Mouse (Mus musculus) erythroblast, adult 5-6 weeks (primary cell): ENCODE results near the gene Foxn1. TPM values are rescaled to one million over a fixed set of nuclear protein-coding genes. Genes with fewer than 3 reads are reported as not detected.

Experiments used
- ATAC-seq: replicated peaks from 2 replicates; pipeline ENCODE4 v1.8.0; 2016; ENCODE audit warnings: moderate number of reproducible peaks, mild to moderate bottlenecking, moderate TSS enrichment, inconsistent platforms; ENCODE audit not compliant: poor library complexity, low FRiP score, severe bottlenecking
- total RNA-seq, 2 experiments: library from RNA; stranded (forward) in 1 of 2; stranded (reverse) in 1 of 2; fragments of 150-400 nt in 1 of 2; fragments of 200-764, 138-1000 nt in 1 of 2; gene quantifications; 2 replicates each; pipeline versions ENCODE4 v1.2.3 to v1.2.4; 2015 to 2017; ENCODE audit warnings: low replicate concordance in 2 of 2

Foxn1 gene
- total RNA-seq, 2 experiments from 2014 or later, result not detected

DNA sequence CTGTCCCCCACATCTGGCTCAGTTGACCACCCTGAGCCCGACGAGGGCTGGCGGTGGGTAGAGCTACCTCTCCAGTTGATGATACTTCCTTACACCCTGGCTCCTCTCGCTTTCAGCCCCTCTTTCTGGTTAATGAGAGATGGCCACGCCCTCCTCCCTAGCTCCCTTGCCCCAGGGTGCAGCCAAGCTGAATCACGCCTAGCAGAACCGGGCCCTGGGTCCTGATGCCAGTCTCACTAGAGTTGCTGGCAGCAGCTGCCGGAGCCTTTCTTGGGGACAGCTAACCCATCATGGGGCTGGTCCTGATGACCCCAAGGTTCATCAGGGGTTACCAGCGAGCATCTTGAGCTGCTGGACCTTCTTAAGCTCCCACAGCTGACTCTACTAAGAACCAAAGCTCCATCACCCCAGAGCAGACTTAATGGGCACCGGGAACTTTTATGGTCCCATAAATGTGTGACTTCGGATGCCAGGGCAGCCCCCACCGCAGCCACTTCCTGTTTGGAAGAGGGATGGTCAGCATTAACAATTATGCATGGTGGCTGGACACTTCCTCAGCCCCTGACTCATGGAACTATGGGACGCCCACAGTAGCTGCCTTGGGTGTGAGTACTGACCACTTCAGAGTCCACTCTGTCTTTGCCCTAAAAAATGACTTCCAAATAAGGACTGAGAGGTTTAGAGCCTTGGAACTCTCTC, 22.9 kb downstream of the Foxn1 start:
- ATAC-seq, result no peak

DNA sequence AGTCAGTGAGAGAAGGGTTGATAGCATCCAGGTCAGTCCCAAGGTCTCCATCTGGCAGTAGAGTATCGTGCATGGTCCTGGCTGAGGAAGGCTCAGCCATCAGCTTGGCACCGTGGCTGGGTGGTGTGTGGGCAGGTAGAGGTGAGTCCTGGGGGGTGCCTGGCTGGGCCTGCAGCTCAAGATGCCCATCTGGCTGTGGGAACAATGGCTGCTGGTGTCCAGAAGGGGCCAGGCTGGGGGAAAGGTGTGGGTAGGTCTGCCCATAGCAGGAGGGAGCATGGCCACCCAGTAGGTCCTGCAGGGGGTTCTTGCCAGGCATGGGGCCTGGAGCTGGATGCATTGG, 25.6 kb downstream of the Foxn1 start:
- ATAC-seq, result peak; percentile 14; the same call in 1 of the 2 replicates

DNA sequence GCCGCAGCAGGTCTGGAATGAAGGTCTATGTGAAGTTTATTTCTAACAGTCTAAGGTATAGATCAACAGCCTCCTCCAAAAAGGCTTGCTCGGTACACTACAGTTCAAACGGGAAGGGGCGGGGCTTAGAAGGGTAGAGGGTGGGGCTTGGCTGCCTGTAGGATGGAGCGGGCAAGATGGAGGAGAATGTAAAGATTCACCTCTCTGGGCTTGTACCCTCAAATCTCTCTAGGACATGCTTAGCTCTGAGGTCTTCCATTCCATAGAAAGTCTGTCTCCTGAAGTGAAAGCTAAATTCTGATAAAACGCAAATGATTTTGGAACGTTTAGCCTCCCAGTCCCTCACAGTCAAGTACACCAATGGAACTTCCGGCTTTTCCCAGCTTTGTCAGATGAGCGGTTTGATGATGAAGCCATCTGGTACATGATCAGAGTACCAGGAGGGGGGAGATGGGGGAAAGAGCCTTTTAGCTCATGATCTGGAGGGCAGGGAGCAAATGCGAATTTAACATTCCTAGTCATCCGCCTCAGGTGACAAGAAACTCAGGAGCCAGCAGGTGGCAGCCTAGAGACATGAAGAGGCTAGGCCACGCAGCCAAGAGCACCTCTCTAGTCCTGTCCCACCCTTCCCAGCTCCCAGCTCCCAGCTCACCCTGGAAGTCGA, 26.1 kb downstream of the Foxn1 start:
- peak; percentile 85 for ATAC-seq

DNA sequence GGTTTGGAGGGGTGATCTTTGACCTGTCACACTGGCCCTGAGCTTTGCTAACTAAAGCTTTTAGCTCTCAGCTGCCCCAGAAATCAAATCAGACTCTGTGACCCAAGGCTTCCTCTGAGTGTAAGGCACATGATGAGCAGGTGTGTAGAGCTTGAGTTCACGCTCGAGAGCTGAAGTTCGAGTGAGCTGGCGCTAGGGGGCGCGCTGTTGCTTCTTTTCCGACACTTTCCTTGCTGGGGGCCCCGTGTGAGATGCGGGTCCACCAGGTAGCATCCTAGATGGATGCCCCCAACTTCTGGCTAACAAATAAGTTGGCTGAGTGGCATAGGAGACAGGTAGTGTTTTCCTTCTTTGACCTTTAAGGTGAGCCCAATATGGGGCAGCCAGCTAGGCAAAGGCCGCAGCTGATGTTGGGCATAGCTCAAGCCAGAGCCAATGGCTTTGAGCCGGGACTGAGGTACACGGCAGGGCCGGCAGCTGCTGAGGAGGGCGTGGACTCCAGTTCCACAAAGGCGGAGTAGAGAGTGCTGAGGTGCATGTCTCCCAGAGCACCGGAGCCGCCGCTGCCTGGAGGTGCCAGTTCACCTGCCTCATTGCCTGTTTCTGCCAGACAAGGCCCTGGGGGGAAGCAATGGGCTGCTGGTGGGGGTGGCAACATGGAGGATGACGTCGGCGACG, 27.9 kb downstream of the Foxn1 start:
- peak; percentile 31; the same call in 1 of the 2 replicates for ATAC-seq

DNA sequence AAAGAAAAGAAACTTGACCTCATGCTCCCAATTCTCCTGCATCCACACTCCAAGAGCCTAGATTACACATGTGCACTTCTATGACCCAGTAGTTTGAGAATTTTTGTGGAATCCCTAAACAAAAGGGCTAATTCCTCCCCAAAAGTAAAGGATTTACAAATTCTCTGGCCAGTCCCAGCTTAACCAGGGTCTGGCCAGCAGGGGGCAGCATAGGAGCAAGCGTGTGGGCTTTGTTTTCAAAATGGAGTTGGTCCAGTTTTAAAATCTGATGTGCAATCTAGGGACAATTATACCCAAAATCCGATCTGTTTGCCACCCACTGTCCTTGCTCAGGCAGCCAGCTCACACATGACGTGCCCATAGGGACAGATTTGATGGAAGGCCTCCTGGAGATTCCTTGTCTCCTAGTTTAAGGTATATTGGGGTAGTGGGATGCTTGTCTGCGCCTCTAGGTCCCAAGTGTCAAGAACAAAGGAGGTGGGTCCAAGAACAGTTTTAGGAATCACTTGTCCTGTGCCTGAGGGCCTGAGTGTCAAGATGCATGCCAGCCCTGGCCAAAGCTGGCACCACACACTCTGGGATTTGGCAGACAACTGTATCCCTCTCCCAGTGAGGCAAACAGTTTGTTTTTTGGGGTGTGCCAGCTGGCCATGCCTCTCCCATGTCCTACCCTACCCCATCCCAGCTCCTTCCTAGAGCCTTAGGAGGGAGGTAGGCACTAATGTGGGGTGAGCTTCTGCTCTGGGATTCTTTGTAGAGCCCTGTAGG, 30.7 kb downstream of the Foxn1 start:
- 0 out of 2 replicates have a peak, but pooled peaks have one; percentile 26 for ATAC-seq

DNA sequence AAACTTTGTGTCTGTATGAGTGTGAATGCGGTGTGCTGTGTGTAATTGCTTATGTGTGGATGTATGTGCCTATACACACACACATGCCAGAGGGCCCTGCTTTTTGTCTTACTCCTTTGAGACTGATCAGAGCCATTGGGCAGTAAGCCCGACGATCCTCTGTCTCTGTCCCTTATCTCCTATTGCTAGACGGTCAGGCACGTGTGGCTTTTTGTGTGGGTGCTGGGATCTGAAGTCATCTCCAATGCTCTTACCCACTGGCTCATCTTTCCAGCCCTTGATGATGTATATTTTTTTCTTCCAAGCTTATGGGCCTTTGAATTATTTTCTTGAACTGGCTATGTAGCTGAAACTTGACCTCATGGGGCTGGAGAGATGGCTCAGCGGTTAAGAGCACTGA, 31.5 kb downstream of the Foxn1 start:
- ATAC-seq, result no peak

DNA sequence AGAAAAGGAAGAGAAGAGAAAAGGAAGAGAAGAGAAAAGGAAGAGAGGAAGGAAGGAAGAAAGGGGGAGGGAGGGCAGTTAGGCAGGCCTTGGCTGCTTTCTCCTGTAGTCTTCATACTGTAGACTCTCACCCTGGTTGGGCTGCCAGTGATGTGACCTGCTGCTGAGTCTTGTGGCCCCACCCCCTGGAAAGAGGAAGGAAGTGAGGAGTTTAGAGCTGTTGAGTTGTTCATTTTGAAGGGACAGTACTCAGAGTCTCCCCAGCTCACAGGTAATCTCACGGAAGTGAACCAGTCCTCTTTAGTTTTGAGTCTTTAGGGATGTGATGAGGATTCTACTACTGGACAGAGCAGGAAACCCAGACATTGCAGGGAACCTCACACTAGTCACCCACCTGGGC, 33.3 kb downstream of the Foxn1 start:
- no peak for ATAC-seq

DNA sequence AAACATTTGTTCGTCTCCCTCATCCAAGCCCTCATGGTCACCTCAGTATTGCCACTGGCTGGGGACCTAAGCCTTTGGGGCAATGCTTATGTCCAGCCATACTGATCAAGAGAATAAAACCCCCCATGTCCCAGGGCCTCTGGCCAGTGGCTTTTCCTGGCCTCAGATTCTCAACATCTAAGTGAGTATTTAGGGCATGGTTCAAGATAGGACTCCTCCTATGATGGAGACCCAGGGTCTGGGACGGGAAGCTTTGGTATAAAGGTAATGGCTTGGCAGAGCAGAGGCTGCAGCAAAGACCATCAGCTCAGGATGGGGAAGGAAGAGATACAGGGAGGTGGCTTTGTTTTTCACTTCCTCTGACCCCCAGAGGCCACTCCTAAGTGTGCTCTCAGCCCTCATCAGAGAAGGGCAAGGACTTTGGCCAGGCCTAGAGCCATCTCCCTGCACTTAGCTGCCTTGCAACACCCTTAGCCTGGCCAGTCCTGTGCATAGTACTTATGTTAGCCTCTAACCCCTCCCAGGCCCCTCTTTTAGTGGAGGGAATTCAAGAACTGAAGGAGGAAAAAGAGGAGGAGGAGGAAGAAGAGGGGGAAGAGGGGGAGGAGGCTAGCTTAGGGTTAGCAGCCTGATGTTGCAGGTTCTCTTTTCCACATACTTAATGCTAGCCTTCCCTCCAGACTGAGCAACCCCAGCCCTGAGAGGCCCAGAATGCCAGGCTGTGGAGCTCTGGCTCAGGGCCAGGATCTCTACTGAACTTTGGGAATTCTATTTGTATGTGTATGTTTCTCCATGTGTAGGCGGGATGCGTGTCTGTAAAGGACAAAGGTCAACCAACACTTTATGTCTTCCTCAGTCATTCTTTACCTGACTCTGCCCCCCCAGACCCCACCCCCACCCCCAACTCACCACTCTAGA, 36.7 kb downstream of the Foxn1 start:
- ATAC-seq, result no peak

DNA sequence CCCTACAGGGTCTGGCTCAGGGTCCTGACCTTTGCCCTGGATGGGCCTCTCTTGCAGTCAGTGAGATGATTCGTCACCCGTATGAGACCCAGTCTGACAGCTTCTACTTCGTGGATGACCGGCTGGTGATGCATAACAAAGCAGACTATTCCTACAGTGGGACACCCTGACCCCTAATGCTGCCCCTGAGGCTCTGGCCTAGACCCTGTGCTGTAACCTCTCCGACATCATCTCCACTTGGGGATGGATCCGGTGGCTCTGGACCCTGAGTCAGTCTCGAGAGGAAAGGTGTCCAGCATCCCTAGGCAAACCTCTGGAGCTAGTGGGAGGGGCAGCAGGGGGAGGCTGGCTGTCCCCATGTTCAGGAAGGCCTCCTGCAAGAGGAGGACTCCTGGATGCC, 37.9 kb downstream of the Foxn1 start:
- no peak for ATAC-seq

DNA sequence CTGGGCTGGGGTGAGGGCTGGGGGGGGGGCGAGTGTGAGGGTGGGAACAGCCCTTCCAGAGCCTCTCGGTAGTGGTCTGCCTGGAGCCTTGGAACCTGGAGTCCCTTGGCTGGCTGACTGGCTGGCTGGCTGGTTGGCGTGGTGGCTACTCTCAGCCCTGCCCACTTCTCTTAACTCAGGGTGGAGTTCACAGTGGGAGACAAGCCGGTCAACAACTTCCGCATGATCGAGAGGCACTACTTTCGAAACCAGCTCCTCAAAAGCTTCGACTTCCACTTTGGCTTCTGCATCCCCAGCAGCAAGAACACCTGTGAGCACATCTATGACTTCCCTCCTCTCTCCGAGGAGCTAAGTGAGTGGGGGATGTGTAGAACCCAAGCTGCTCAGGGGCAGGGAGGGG, 38.5 kb downstream of the Foxn1 start:
- ATAC-seq, result no peak

DNA sequence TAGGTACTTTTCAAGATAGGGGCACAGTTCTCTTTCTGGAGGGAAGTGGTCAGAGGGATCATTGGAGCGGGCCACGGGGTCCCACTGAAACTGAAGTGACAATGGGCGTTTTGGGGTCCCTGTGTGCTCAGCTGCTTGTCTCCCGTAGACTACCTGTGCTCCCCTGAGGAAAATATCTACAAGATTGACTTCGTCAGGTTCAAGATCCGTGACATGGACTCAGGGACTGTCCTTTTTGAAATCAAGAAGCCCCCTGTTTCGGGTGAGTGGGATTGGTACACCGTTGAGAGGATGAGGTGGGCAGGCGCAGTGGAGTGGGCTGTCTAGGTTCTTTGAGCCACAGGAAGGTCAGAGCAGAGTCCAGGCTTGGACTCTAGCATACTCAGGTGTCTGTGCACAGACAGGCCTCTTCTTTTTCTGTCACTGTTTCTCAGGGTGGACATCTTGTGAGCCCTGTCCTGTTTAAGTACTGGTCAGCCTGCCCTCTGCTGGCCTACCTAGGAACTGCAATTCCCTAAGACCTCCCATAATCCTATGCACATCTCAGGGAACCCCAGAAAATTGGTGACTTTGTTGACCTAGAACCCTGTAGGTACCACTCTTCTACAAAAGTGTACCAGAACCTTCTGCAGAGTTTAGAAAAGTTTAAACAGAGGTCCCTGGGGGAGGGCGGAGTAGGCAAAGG, 39.1 kb downstream of the Foxn1 start:
- peak; percentile 48 for ATAC-seq

DNA sequence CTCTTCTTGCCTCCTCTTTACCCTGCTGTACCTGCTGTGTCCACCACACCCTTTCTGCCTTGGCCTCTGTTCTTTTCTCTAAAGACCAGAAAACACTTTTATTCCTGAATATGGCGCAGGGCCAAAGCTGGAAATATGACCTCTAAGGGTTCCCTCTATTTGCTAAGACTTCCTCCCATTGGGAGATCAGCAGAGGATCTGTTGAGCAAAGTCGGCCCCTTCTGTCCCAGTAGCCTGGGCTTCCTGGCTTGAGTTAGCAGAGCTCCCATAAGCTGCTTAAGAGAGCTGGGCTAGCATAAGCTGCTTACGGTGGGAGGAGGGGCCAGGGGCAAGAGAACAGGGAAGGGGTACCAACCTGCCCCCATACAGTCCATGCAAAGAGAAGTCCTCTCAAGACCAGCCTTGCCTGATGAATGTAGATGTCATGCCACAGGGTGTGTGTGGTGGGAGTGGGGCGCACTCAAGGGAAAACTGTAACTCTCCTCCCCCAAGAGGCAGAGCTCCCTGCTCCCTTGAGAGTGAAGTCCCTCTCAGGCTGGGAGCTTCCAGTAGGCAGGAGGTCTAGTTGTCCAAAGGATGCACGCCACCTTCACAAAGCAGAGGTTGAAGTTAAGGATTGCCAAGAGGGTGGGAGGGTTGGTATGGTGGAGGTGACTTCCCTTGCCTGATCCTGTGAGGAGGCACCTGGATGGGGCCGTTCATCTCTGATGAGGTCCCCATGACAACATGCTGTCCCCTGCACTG, 39.9 kb downstream of the Foxn1 start:
- no peak for ATAC-seq

DNA sequence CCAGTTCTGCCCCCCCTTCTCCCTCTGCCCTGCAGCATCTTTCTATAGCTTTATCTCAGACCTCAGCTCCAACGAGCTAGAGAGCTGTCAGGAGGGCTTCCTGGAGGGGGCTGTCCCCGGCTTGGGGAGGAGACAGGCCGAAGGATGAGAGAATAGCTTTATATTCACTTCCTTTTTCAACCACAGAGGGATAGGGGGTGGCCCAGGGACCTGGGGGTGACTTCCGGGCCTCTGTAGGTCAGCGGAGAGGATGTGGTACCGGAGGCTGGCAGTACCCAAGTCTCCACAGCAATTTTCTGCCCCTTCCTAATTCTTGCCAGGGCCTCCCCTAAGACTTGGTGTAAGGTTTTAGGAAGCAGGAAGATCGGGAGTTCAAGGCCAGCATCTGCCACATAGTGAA, 40.6 kb downstream of the Foxn1 start:
- no peak for ATAC-seq

DNA sequence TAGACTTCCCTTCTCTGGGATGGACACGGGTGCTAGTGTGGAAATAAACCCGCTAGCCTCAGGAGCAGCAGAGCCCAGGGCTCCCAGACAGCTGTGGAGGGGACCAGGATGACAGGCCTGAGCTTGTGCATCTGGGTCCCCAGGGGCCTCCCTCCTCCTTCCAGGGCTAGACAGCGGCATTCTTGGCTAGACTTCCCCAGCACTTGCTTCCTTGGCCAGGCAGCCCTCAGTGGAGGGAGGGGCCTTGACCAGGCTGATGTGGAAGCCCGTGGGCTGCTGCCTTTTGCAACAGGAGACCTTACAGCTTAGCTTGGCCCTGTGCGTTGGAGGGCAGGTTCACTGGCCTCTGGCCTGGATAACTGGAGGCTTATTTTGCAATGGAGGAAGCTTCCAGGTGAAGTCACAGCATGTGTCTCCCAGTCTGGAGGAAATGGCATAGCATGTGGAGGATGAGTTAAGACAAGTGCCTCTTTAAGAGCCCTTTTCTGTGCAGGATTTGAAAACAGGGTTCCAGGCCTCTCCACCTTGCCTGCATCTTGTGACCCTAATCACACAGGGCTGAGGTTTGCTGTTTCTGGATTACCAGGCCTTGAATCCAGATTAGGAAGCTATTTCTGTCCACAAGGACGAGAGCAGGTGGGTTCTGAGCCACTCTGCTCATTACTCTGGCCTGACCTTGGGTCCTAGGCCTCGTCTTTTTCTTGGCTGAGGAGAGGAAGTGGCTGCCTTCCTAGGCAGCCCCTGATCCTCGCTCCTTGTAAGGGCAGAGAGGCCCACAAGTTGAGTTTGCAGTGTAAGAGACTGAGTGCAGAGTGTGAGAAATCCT, 41.3 kb downstream of the Foxn1 start:
- peak; percentile 22; the same call in 1 of the 2 replicates for ATAC-seq

DNA sequence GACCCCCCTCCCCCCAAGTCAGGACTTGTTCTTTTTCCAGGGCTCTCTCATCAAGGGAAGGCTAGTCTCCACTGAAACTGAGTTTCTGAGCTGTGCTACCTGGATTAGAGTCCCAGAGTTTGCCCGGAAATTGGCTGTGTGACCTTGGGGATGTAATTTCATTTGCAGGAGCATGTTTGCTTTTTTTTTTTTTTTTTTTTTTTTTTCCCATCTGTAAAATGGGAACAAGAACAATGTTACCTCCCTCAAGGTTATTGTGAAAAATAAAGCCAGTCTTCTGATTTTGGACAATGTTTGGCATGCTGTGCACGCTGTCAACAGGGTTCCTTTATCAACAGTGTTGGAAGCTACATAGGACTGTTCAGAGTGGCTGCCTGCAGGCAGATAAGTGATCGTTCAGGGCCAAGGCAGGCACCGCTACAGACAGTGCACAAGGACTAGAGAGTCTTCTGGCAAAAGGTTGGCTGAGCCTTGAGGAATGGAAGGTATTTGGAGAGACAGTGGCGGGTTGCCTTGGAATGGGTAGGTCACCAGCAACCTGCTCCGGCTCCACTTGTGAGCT, 41.9 kb downstream of the Foxn1 start:
- ATAC-seq, result peak; percentile 60

DNA sequence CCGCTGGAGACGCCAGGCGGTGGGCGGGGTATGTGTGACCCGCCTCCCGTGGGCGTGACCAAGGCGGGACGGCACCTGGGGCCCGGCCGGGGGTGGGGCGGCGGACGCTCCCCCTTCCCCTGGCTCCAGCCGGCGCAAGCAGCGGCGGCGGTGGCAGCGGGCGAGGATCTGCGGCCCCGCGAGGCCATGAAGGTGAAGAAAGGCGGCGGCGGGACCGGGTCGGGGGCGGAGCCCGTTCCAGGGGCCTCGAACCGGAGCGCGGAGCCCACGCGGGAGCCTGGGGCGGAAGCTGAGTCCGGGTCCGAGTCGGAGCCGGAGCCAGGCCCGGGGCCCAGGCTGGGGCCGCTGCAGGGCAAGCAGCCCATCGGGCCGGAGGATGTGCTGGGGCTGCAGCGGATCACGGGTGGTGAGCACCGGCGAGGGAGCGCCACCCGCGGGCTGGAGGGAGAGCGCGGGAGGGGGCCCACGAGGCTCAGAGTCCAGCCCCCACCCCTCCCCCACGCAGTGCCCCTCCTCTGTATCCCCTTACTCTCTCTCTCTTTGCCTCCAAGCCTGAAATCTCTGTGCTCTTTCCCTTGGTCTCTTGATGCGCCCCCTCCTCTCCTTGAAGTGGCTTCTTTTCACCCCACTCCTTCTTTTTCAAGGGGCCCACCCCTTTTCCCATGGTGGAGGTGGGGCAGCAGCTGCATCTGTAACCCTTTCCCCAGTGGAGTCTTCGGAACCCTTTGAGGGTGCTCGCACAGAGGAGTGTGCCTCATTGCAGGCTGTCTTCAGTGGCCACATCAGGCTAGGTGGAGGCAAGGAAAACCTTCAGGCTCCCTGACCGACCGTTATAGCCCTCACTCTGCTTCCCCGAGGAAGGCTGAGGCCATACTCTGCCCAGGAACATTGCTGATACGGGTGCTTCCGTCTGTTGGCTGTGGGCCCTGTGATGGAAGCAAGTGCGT, 42.7 kb downstream of the Foxn1 start, which contains the start of gene Unc119:
Gene Unc119, plus strand, starts transcription at position 102 of the 947 bp plus-strand sequence.
- peak; percentile 73 for ATAC-seq
